Mouse (Mus musculus) forebrain, postnatal 0 days (tissue): ENCODE results near the gene Arhgap6. TPM values are rescaled to one million over a fixed set of nuclear protein-coding genes. Genes with fewer than 3 reads are reported as not detected.

ENCODE experiments used
- ATAC-seq: fragments of 200-750 bp; cut with Nextera tagmentation; 2 replicates; pipeline ENCODE4 v1.8.0; 2017; ENCODE audit warnings: mild to moderate bottlenecking, moderate library complexity
- DNase-seq: peaks from one replicate; pipeline ENCODE4 v3.0.0-alpha.2; 2015
- H3K27ac ChIP-seq: fragments of 300-500 bp; sonication (generic); 2 replicates; pipeline ENCODE4 v1.5.1; 2014; ENCODE audit warnings: low read depth, mild to moderate bottlenecking, antibody characterized with exemption, low read length, moderate library complexity, mixed read lengths
- H3K27me3 ChIP-seq: fragments of 300-500 bp; sonication (generic); 2 replicates; pipeline ENCODE4 v1.6.1; 2014; ENCODE audit warnings: mild to moderate bottlenecking, low read length, mixed read lengths; ENCODE audit not compliant: insufficient read depth
- H3K36me3 ChIP-seq: fragments of 300-500 bp; sonication (generic); 2 replicates; pipeline ENCODE4 v1.6.1; 2014; ENCODE audit warnings: mild to moderate bottlenecking, moderate library complexity; ENCODE audit not compliant: insufficient read depth
- H3K4me1 ChIP-seq: fragments of 300-500 bp; sonication (generic); 2 replicates; pipeline ENCODE4 v1.6.1; 2014; ENCODE audit warnings: antibody characterized with exemption; ENCODE audit not compliant: insufficient read depth
- H3K4me2 ChIP-seq: fragments of 300-500 bp; sonication (generic); 2 replicates; pipeline ENCODE4 v1.6.1; 2014; ENCODE audit warnings: low read depth, mild to moderate bottlenecking, moderate library complexity
- H3K4me3 ChIP-seq: fragments of 300-500 bp; sonication (generic); 2 replicates; pipeline ENCODE4 v1.5.1; 2014; ENCODE audit warnings: low read depth, low read length, mixed read lengths
- H3K9ac ChIP-seq: fragments of 300-500 bp; sonication (generic); 2 replicates; pipeline ENCODE4 v1.6.1; 2014; ENCODE audit warnings: mild to moderate bottlenecking
- H3K9me3 ChIP-seq: fragments of 300-500 bp; sonication (generic); 2 replicates; pipeline ENCODE4 v1.6.1; 2016; ENCODE audit warnings: low read length
- CTCF ChIP-seq: sonication (generic); IDR thresholded peaks from 2 replicates; pipeline ENCODE4 v1.5.1; 2016; ENCODE audit warnings: antibody characterized with exemption, control low read depth, low read depth
- WGBS: fragments of 180-500 bp; shearing (Covaris S2); extraction: QIAGEN DNeasy Blood & Tissue Kit; methylation state at CpG from one replicate; pipeline ENCODE4 v1.1.7; 2014; 5-methylcytosine and 5-hydroxymethylcytosine counted together
- polyA plus RNA-seq: library from polyadenylated mRNA; unstranded; fragments of >200 nt; fragmentation: Nextera tagmentation; extraction: Ambion mirVana; gene quantifications from 2 replicates; pipeline ENCODE4 v1.2.1, GENCODE M21; 2015
- total RNA-seq: library from RNA; depleted of rRNA; stranded (reverse); fragments of >200 nt; gene quantifications from 2 replicates; pipeline ENCODE4 v1.2.3, GENCODE M21; 2014

The Arhgap6 gene
- total and polyA plus RNA-seq, 2 experiments from 2014 or later: 1.3 to 4.0 TPM

GRCm38 (mm10) chrX:169047595-169047994 is 252.7 kb downstream of the Arhgap6 start:
- no peaks in the 10 kb centered on the region for H3K36me3 ChIP-seq
- no peaks in the 10 kb centered on the region for H3K4me1 ChIP-seq
- no peak overlapping the region for H3K4me3 ChIP-seq
- DNase-seq: no peak
- no peaks in the 10 kb centered on the region for H3K27me3 ChIP-seq
- no peaks in the 10 kb centered on the region for H3K9me3 ChIP-seq
- 81% methylated on average over 3 of the region's 3 CpGs for WGBS
- ATAC-seq: no peak
- no peak overlapping the region for H3K4me2 ChIP-seq
- no peak overlapping the region for H3K9ac ChIP-seq
- H3K27ac ChIP-seq: no peak overlapping the region
- TF ChIP-seq CTCF: no peak

GRCm38 (mm10) chrX:169049550-169049949 is 254.7 kb downstream of the Arhgap6 start:
- H3K9ac ChIP-seq: no peak overlapping the region
- H3K4me2 ChIP-seq: no peak overlapping the region
- H3K36me3 ChIP-seq: no peaks in the 10 kb centered on the region
- no peaks in the 10 kb centered on the region for H3K4me1 ChIP-seq
- no peak for TF ChIP-seq CTCF
- DNase-seq (no peak), ATAC-seq (no peak)
- no peaks in the 10 kb centered on the region for H3K27me3 ChIP-seq
- H3K9me3 ChIP-seq: no peaks in the 10 kb centered on the region
- H3K27ac ChIP-seq: no peak overlapping the region
- H3K4me3 ChIP-seq: no peak overlapping the region

- ATAC-seq (no peak), DNase-seq (no peak)
- Histone ChIP-seq H3K9me3 (no peaks in the 10 kb centered on the region), H3K4me3 (no peak overlapping the region), H3K36me3 (no peaks in the 10 kb centered on the region), H3K9ac (no peak overlapping the region), H3K27me3 (no peaks in the 10 kb centered on the region), H3K27ac (no peak overlapping the region), H3K4me1 (no peaks in the 10 kb centered on the region), H3K4me2 (no peak overlapping the region)
- no peak for TF ChIP-seq CTCF
- 56% methylated on average over 5 of the region's 5 CpGs for WGBS
Measured at GRCm38 (mm10) chrX:169053907-169054476, 259.1 kb downstream of the Arhgap6 start.

GRCm38 (mm10) chrX:169062555-169062954 is 267.7 kb downstream of the Arhgap6 start:
- Histone ChIP-seq H3K27me3 (no peaks in the 10 kb centered on the region), H3K36me3 (no peaks in the 10 kb centered on the region), H3K9ac (no peak overlapping the region), H3K9me3 (no peaks in the 10 kb centered on the region), H3K4me1 (no peaks in the 10 kb centered on the region), H3K27ac (no peak overlapping the region), H3K4me3 (no peak overlapping the region), H3K4me2 (no peak overlapping the region)
- no peak for TF ChIP-seq CTCF
- DNase-seq: no peak
- no peak for ATAC-seq

- WGBS: 57% methylated on average over 3 of the region's 3 CpGs
Measured at GRCm38 (mm10) chrX:169065298-169065697, 270.4 kb downstream of the Arhgap6 start.

GRCm38 (mm10) chrX:169065922-169066321 is 271.0 kb downstream of the Arhgap6 start:
- Histone ChIP-seq H3K9me3 (no peaks in the 10 kb centered on the region), H3K4me1 (no peaks in the 10 kb centered on the region), H3K27me3 (no peaks in the 10 kb centered on the region), H3K4me3 (no peak overlapping the region), H3K9ac (no peak overlapping the region), H3K36me3 (no peaks in the 10 kb centered on the region), H3K27ac (no peak overlapping the region), H3K4me2 (no peak overlapping the region)
- no peak for TF ChIP-seq CTCF
- ATAC-seq (no peak), DNase-seq (no peak)
- WGBS: 88% methylated on average over 1 of the region's 1 CpGs

More at GRCm38 (mm10) chrX:169065298-169065697, 270.4 kb downstream of the Arhgap6 start:
- no peak for TF ChIP-seq CTCF
- Histone ChIP-seq H3K9me3 (no peaks in the 10 kb centered on the region), H3K27ac (no peak overlapping the region), H3K4me2 (no peak overlapping the region), H3K4me3 (no peak overlapping the region), H3K36me3 (no peaks in the 10 kb centered on the region), H3K4me1 (no peaks in the 10 kb centered on the region), H3K27me3 (no peaks in the 10 kb centered on the region), H3K9ac (no peak overlapping the region)
- no peak for ATAC-seq
- DNase-seq: no peak

GRCm38 (mm10) chrX:169075020-169075419 is 280.1 kb downstream of the Arhgap6 start:
- no peaks in the 10 kb centered on the region for H3K36me3 ChIP-seq
- no peak for TF ChIP-seq CTCF
- H3K4me2 ChIP-seq: no peak overlapping the region
- DNase-seq: no peak
- WGBS: 84% methylated on average over 2 of the region's 2 CpGs
- H3K9me3 ChIP-seq: no peaks in the 10 kb centered on the region
- no peaks in the 10 kb centered on the region for H3K27me3 ChIP-seq
- no peak overlapping the region for H3K9ac ChIP-seq
- ATAC-seq: no peak
- H3K4me1 ChIP-seq: no peaks in the 10 kb centered on the region
- H3K4me3 ChIP-seq: no peak overlapping the region
- H3K27ac ChIP-seq: no peak overlapping the region
